Mouse (Mus musculus): ENCODE measurements around the gene Kcna6. TPM values are rescaled to one million over a fixed set of nuclear protein-coding genes. Genes with fewer than 3 reads are reported as not detected.

Gene Kcna6
- total and polyA plus RNA-seq, 2 experiments from 2014 or later, result 26.9 to 91.7 TPM

DNA sequence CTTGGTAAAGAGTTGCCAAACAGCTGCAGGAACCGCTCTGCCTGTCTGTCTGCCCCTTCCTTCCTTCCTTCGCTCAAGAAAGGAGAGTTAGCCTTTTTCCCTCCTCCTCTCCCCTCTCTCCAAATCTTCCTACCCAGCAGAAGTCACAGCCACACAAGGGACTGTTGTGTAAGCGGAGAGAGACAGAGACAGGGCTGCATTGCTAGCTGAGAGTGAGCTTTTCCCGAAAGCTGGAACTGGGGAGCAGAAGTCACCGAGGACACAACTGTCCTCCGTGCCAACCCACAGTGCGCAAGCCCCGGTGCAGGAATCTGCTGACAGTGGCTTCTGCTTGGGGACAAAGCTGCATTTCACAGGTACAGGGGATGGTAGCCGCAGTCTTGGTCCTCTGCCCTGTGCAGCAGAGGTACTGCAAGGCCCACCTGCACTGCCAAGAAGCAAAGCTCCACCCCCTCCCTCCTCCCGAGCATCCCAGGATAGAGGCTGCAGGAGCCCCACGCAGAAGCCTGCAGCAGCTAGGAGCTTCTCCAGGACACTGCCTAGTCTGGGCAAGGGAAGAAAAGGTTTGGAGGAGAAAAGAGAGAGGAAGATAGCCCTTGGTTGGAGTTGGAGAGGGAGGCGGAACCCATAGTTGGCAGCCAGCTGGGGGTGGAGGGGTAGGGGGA lies 21.9 kb downstream of the Kcna6 start:
- 68% methylated on average over 12 of the region's 12 CpGs for WGBS
- DNase-seq (ENCODE audit: low spot score) (no peak), ATAC-seq (ENCODE audit: low FRiP score) (no peak)
- H3K9ac ChIP-seq (replicated peaks; ENCODE audit: low read length, poor library complexity, severe bottlenecking), result no peak overlapping the region
- peaks cover 6% of the 10 kb centered on the region; the same call in 1 of the 2 replicates for H3K36me3 ChIP-seq (ENCODE audit: insufficient read depth, low read length)
- no peak overlapping the region for H3K4me2 ChIP-seq (ENCODE audit: low read depth, low read length, poor library complexity, severe bottlenecking)
- no peak overlapping the region for H3K4me3 ChIP-seq (ENCODE audit: low read depth, low read length)
- H3K27ac ChIP-seq (ENCODE audit: low read depth, low read length), result no peak overlapping the region
- no peaks in the 10 kb centered on the region for H3K4me1 ChIP-seq (ENCODE audit: insufficient read depth, low read length)
- no peak for TF ChIP-seq CTCF (IDR thresholded peaks at IDR 0.05)
- H3K27me3 ChIP-seq (ENCODE audit: insufficient read depth, low read length), result no peaks in the 10 kb centered on the region
- H3K9me3 ChIP-seq (ENCODE audit: low read length), result no peaks in the 10 kb centered on the region

- peaks cover 12% of the 10 kb centered on the region; the same call in 1 of the 2 replicates for H3K36me3 ChIP-seq (ENCODE audit: insufficient read depth, low read length)
- no peak overlapping the region for H3K9ac ChIP-seq (replicated peaks; ENCODE audit: low read length, poor library complexity, severe bottlenecking)
- 87% methylated on average over 6 of the region's 6 CpGs for WGBS
- no peak overlapping the region for H3K4me2 ChIP-seq (ENCODE audit: low read depth, low read length, poor library complexity, severe bottlenecking)
- no peaks in the 10 kb centered on the region for H3K9me3 ChIP-seq (ENCODE audit: low read length)
- DNase-seq (ENCODE audit: low spot score), result no peak
- no peak for ATAC-seq (ENCODE audit: low FRiP score)
- no peak overlapping the region for H3K4me3 ChIP-seq (ENCODE audit: low read depth, low read length)
- no peaks in the 10 kb centered on the region for H3K27me3 ChIP-seq (ENCODE audit: insufficient read depth, low read length)
- H3K27ac ChIP-seq (ENCODE audit: low read depth, low read length), result no peak overlapping the region
- H3K4me1 ChIP-seq (ENCODE audit: insufficient read depth, low read length), result no peaks in the 10 kb centered on the region
- TF ChIP-seq CTCF (IDR thresholded peaks at IDR 0.05), result no peak
These were observed 27.9 kb downstream of the Kcna6 start for GRCm38 (mm10) chr6:126712531-126712930.

- Histone ChIP-seq H3K27ac (ENCODE audit: low read depth, low read length) (no peak overlapping the region), H3K4me2 (ENCODE audit: low read depth, low read length, poor library complexity, severe bottlenecking) (no peak overlapping the region), H3K4me3 (ENCODE audit: low read depth, low read length) (no peak overlapping the region), H3K9ac (replicated peaks; ENCODE audit: low read length, poor library complexity, severe bottlenecking) (no peak overlapping the region), H3K4me1 (ENCODE audit: insufficient read depth, low read length) (no peaks in the 10 kb centered on the region), H3K36me3 (ENCODE audit: insufficient read depth, low read length) (peaks cover 14% of the 10 kb centered on the region; the same call in 1 of the 2 replicates), H3K9me3 (ENCODE audit: low read length) (no peaks in the 10 kb centered on the region), H3K27me3 (ENCODE audit: insufficient read depth, low read length) (no peaks in the 10 kb centered on the region)
- TF ChIP-seq CTCF (IDR thresholded peaks at IDR 0.05), result no peak
- ATAC-seq (ENCODE audit: low FRiP score) (no peak), DNase-seq (ENCODE audit: low spot score) (peak; percentile 38)
- 81% methylated on average over 6 of the region's 6 CpGs for WGBS
These were observed 34.5 kb downstream of the Kcna6 start for GRCm38 (mm10) chr6:126705936-126706335.

DNA sequence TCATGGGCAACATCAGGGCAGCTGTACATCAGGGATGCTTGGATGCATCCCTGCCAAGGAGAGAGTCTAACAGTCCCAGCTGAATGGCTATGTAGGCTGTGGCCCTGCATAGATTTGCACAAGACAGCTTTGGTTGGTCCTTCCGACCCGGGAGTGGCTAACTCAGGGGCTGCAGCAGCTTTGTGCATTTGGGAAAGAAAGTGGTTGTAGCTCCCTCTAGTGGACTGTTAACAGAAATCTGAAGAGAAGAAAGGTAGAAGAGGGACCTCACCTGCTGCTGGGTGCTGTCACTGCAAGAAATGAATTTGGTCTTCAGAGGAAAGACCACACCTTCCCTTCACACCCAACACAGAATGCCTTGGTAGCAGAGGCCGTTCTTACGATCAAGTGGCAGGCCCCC lies 36.0 kb downstream of the Kcna6 start:
- Histone ChIP-seq H3K4me1 (ENCODE audit: insufficient read depth, low read length) (no peaks in the 10 kb centered on the region), H3K4me3 (ENCODE audit: low read depth, low read length) (no peak overlapping the region), H3K36me3 (ENCODE audit: insufficient read depth, low read length) (peaks cover 14% of the 10 kb centered on the region; the same call in 1 of the 2 replicates), H3K9ac (replicated peaks; ENCODE audit: low read length, poor library complexity, severe bottlenecking) (no peak overlapping the region), H3K4me2 (ENCODE audit: low read depth, low read length, poor library complexity, severe bottlenecking) (no peak overlapping the region), H3K27ac (ENCODE audit: low read depth, low read length) (no peak overlapping the region), H3K9me3 (ENCODE audit: low read length) (no peaks in the 10 kb centered on the region), H3K27me3 (ENCODE audit: insufficient read depth, low read length) (no peaks in the 10 kb centered on the region)
- DNase-seq (ENCODE audit: low spot score) (peak; percentile 83), ATAC-seq (ENCODE audit: low FRiP score) (0 out of 2 replicates have a peak, but pooled peaks have one; percentile 22)
- WGBS, result 37% methylated on average over 4 of the region's 4 CpGs
- peak; percentile 85 for TF ChIP-seq CTCF (IDR thresholded peaks at IDR 0.05)

DNA sequence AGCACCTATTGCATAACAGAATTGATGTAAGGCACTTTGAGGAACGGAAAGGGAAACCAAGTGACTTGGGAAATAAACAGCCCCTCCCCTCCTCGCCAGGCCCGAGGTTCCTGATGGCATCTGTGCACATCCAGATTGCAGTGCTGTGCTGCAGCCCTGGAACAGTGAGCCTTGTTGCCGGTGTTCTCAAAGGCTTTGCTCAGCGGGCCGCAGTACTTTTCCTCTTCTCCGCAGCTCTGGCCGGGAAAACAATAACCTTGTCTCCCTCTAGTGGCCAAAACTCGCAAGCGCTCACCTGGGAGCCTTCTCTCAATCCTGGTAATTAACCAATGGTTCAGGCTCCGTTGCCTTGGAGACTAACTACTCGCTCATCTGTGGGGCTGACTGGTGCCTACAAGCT lies 38.4 kb downstream of the Kcna6 start:
- Histone ChIP-seq H3K9ac (replicated peaks; ENCODE audit: low read length, poor library complexity, severe bottlenecking) (no peak overlapping the region), H3K9me3 (ENCODE audit: low read length) (no peaks in the 10 kb centered on the region), H3K27ac (ENCODE audit: low read depth, low read length) (no peak overlapping the region), H3K4me3 (ENCODE audit: low read depth, low read length) (no peak overlapping the region), H3K27me3 (ENCODE audit: insufficient read depth, low read length) (no peaks in the 10 kb centered on the region), H3K36me3 (ENCODE audit: insufficient read depth, low read length) (peaks cover 6% of the 10 kb centered on the region; the same call in 1 of the 2 replicates), H3K4me2 (ENCODE audit: low read depth, low read length, poor library complexity, severe bottlenecking) (peak overlapping the region; percentile 32), H3K4me1 (ENCODE audit: insufficient read depth, low read length) (no peaks in the 10 kb centered on the region)
- WGBS, result 3% methylated on average over 12 of the region's 12 CpGs
- DNase-seq (ENCODE audit: low spot score) (peak; percentile 93), ATAC-seq (ENCODE audit: low FRiP score) (peak; percentile 63)
- peak; percentile 95 for TF ChIP-seq CTCF (IDR thresholded peaks at IDR 0.05)

- Histone ChIP-seq H3K4me3 (ENCODE audit: low read depth, low read length) (no peak overlapping the region), H3K9ac (replicated peaks; ENCODE audit: low read length, poor library complexity, severe bottlenecking) (no peak overlapping the region), H3K36me3 (ENCODE audit: insufficient read depth, low read length) (peaks cover 6% of the 10 kb centered on the region; the same call in 1 of the 2 replicates), H3K27me3 (ENCODE audit: insufficient read depth, low read length) (no peaks in the 10 kb centered on the region), H3K4me1 (ENCODE audit: insufficient read depth, low read length) (no peaks in the 10 kb centered on the region), H3K9me3 (ENCODE audit: low read length) (no peaks in the 10 kb centered on the region), H3K4me2 (ENCODE audit: low read depth, low read length, poor library complexity, severe bottlenecking) (no peak overlapping the region), H3K27ac (ENCODE audit: low read depth, low read length) (no peak overlapping the region)
- DNase-seq (ENCODE audit: low spot score) (no peak), ATAC-seq (ENCODE audit: low FRiP score) (no peak)
- no peak for TF ChIP-seq CTCF (IDR thresholded peaks at IDR 0.05)
- WGBS, result 72% methylated on average over 23 of the region's 23 CpGs
These were observed 39.3 kb downstream of the Kcna6 start for GRCm38 (mm10) chr6:126701196-126701595.

Measured in midbrain, postnatal 0 days (tissue).